Mouse (Mus musculus): ENCODE results near the gene Gm49393. TPM values are rescaled to one million over a fixed set of nuclear protein-coding genes. Genes with fewer than 3 reads are reported as not detected.

The Gm49393 gene
- polyA plus RNA-seq, 1 experiment from 2014 or later, result not detected

Other genes starting within 250 kb of the Gm49393 start
- not detected in 2 replicates for gene BC051665, start 149.2 kb downstream of the Gm49393 start, polyA plus RNA-seq (2016; fragmentation: Nextera tagmentation; extraction: Ambion mirVana)
- not detected in 2 replicates for gene Ctsll3, start 132.7 kb downstream of the Gm49393 start, polyA plus RNA-seq (2016; fragmentation: Nextera tagmentation; extraction: Ambion mirVana)
- not detected in 2 replicates for gene 4930486L24Rik, start 71.1 kb downstream of the Gm49393 start, polyA plus RNA-seq (2016; fragmentation: Nextera tagmentation; extraction: Ambion mirVana)
- gene Gm49392, start 38.7 kb downstream of the Gm49393 start, polyA plus RNA-seq (2016; fragmentation: Nextera tagmentation; extraction: Ambion mirVana), result 0.18 TPM in 1 of 2 replicates, not detected in the other
- gene Ctla2b, start 38.1 kb downstream of the Gm49393 start, polyA plus RNA-seq (2016; fragmentation: Nextera tagmentation; extraction: Ambion mirVana), result 1.6 and 2.1 TPM in 2 replicates
- not detected in 2 replicates for gene Tpbpb, start 30.7 kb downstream of the Gm49393 start, polyA plus RNA-seq (2016; fragmentation: Nextera tagmentation; extraction: Ambion mirVana)
- gene Gm49391, start 981 bp upstream of the Gm49393 start, polyA plus RNA-seq (2016; fragmentation: Nextera tagmentation; extraction: Ambion mirVana), result 1.3 and 1.4 TPM in 2 replicates
- gene Ctla2a, start 1.0 kb upstream of the Gm49393 start, polyA plus RNA-seq (2016; fragmentation: Nextera tagmentation; extraction: Ambion mirVana), result 15.8 and 19.0 TPM in 2 replicates
- not detected in 2 replicates for gene Tpbpa, start 6.4 kb upstream of the Gm49393 start, polyA plus RNA-seq (2016; fragmentation: Nextera tagmentation; extraction: Ambion mirVana)
- gene Ctsj, start 70.4 kb upstream of the Gm49393 start, polyA plus RNA-seq (2016; fragmentation: Nextera tagmentation; extraction: Ambion mirVana), result not detected in 2 replicates
- gene Ctsq, start 105.0 kb upstream of the Gm49393 start, polyA plus RNA-seq (2016; fragmentation: Nextera tagmentation; extraction: Ambion mirVana), result not detected in 2 replicates
- not detected in 2 replicates for gene Ctsr, start 228.7 kb upstream of the Gm49393 start, polyA plus RNA-seq (2016; fragmentation: Nextera tagmentation; extraction: Ambion mirVana)

Data from limb, embryonic 12.5 days (tissue).